Mouse (Mus musculus) liver, embryonic 12.5 days (tissue): ENCODE measurements around the gene Taz. TPM values are rescaled to one million over a fixed set of nuclear protein-coding genes. Genes with fewer than 3 reads are reported as not detected.

Source experiments
- ATAC-seq: fragments of 200-750 bp; cut with Nextera tagmentation; 2 replicates; pipeline ENCODE4 v1.8.0; 2017; ENCODE audit warnings: moderate number of reproducible peaks, mild to moderate bottlenecking, moderate library complexity
- H3K27ac ChIP-seq: fragments of 300-500 bp; sonication (generic); 2 replicates; pipeline ENCODE4 v1.5.1; 2016; ENCODE audit warnings: mild to moderate bottlenecking
- H3K27me3 ChIP-seq: fragments of 300-500 bp; sonication (generic); replicated peaks from 2 replicates; pipeline ENCODE4 v1.6.1; 2016; ENCODE audit warnings: mild to moderate bottlenecking, moderate library complexity
- H3K36me3 ChIP-seq: fragments of 300-500 bp; sonication (generic); 2 replicates; pipeline ENCODE4 v1.6.1; 2016; ENCODE audit warnings: mild to moderate bottlenecking, moderate library complexity
- H3K4me1 ChIP-seq: fragments of 300-500 bp; sonication (generic); 2 replicates; pipeline ENCODE4 v1.6.1; 2016
- H3K4me2 ChIP-seq: fragments of 300-500 bp; sonication (generic); 2 replicates; pipeline ENCODE4 v1.6.1; 2016; ENCODE audit warnings: mild to moderate bottlenecking, moderate library complexity
- H3K4me3 ChIP-seq: fragments of 300-500 bp; sonication (generic); 2 replicates; pipeline ENCODE4 v1.5.1; 2016; ENCODE audit warnings: mild to moderate bottlenecking, moderate library complexity
- H3K9ac ChIP-seq: fragments of 300-500 bp; sonication (generic); 2 replicates; pipeline ENCODE4 v1.6.1; 2016; ENCODE audit warnings: mild to moderate bottlenecking, moderate library complexity
- H3K9me3 ChIP-seq: fragments of 300-500 bp; sonication (generic); replicated peaks from 2 replicates; pipeline ENCODE4 v1.6.1; 2016; ENCODE audit warnings: mild to moderate bottlenecking, moderate library complexity
- WGBS: fragments of 180-500 bp; shearing (Covaris S2); methylation state at CpG from one replicate; pipeline ENCODE4 v1.1.7; 2016; ENCODE audit not compliant: insufficient replicate concordance; 5-methylcytosine and 5-hydroxymethylcytosine counted together
- polyA plus RNA-seq: library from polyadenylated mRNA; unstranded; fragments of >200 nt; fragmentation: Nextera tagmentation; extraction: Ambion mirVana; gene quantifications from 2 replicates; pipeline ENCODE4 v1.2.1, GENCODE M21; 2016

The Taz gene
- 33.4 and 36.5 TPM in 2 replicates for polyA plus RNA-seq

DNA sequence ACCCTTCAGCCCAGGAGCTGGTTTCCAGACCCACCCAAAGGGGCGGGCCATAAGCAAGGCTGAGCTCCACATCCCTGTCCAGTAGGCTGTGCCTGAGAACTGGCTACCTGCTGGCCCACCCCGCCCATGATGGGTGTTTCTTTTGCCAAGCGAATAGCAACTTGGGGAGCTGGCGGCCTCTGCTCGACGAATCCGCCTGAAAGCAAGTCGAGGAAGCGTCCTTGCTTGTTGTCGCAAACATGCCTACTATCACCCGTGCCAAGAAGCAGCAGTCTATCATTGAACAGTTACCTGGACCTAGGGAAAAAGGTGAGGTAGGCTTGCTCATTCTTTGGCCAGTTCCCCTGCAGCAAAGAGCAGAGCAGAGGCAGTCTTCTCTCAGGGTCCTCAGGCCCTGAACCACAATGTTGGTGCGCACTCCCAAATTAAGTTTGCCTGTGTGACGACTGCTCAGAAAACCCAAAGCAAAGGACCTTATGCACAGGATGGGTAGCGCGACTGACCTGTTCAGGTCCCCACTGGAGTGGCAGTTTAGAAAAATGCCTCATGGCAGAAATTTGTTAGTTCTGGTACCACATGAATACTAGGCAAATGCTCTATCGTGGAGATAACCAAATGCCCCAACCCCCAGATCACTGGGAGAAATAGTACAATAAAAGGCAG, at the start of gene Taz, which contains the start of gene Dnase1l1:
Gene Taz, plus strand, starts transcription at position 181 of the 663 bp plus-strand sequence.
Gene Dnase1l1, minus strand, starts transcription at position 606 of the 663 bp plus-strand sequence.
- peak; percentile 97 for ATAC-seq
- Histone ChIP-seq H3K4me1 (peaks cover 34% of the 10 kb centered on the region), H3K27ac (peak within 1 kb of the TSS; percentile 95), H3K9ac (peak within 1 kb of the TSS; percentile 76), H3K9me3 (no peaks in the 10 kb centered on the region), H3K27me3 (no peaks in the 10 kb centered on the region), H3K4me2 (peak within 1 kb of the TSS; percentile 85), H3K36me3 (peaks cover 10% of the 10 kb centered on the region; the same call in 1 of the 2 replicates), H3K4me3 (peak within 1 kb of the TSS; percentile 71)
- WGBS: 6% methylated on average over 16 of the region's 16 CpGs

- H3K36me3 ChIP-seq: peaks cover 88% of the 10 kb centered on the region
- no peak overlapping the region for H3K27ac ChIP-seq
- H3K27me3 ChIP-seq: no peaks in the 10 kb centered on the region
- H3K4me3 ChIP-seq: no peak overlapping the region
- no peaks in the 10 kb centered on the region for H3K4me1 ChIP-seq
- H3K4me2 ChIP-seq: no peak overlapping the region
- WGBS: 84% methylated on average over 5 of the region's 5 CpGs
- H3K9me3 ChIP-seq: no peaks in the 10 kb centered on the region
- H3K9ac ChIP-seq: no peak overlapping the region
- no peak for ATAC-seq
Measured at GRCm38 (mm10) chrX:74233196-74233595, 48.5 kb upstream of the Taz start.

- Histone ChIP-seq H3K9ac (no peak overlapping the region), H3K27ac (no peak overlapping the region), H3K9me3 (no peaks in the 10 kb centered on the region), H3K36me3 (peaks cover 73% of the 10 kb centered on the region), H3K4me2 (no peak overlapping the region), H3K4me3 (no peak overlapping the region), H3K27me3 (no peaks in the 10 kb centered on the region), H3K4me1 (peaks cover 25% of the 10 kb centered on the region)
- 89% methylated on average over 4 of the region's 4 CpGs for WGBS
- ATAC-seq: no peak
Measured at GRCm38 (mm10) chrX:74240332-74240731, 41.4 kb upstream of the Taz start.

GRCm38 (mm10) chrX:74243396-74243795, 38.3 kb upstream of the Taz start:
- WGBS: 56% methylated on average over 2 of the region's 2 CpGs
- Histone ChIP-seq H3K27ac (peak overlapping the region; percentile 45; the same call in 1 of the 2 replicates), H3K27me3 (no peaks in the 10 kb centered on the region), H3K4me2 (peak overlapping the region; percentile 85), H3K36me3 (peaks cover 48% of the 10 kb centered on the region), H3K4me3 (no peak overlapping the region), H3K9me3 (no peaks in the 10 kb centered on the region), H3K4me1 (peaks cover 32% of the 10 kb centered on the region), H3K9ac (peak overlapping the region; percentile 31; the same call in 1 of the 2 replicates)
- ATAC-seq: no peak

DNA sequence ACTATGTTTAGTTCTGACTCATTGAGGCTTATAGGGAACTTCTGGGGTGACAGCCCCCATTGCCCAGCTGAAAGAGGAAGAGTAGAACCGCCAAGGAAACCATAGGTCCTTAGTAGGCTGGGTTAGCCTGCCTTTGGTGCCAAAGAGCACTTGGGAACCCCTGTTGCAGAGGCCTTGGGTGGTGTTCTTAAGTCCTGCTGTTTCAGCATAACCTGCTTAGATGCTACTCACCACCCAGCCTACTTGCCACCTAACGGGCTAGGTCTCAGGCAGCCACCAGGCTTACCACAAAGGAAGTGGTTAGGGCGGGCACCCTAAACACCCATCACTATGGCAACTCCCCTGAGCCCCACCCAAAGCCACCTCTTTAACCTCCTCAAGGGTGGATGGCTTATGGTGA, 37.9 kb upstream of the Taz start:
- peak overlapping the region; percentile 85 for H3K4me2 ChIP-seq
- no peaks in the 10 kb centered on the region for H3K27me3 ChIP-seq
- ATAC-seq: peak; percentile 66
- no peaks in the 10 kb centered on the region for H3K9me3 ChIP-seq
- H3K27ac ChIP-seq: peak overlapping the region; percentile 45
- 7% methylated on average over 3 of the region's 3 CpGs for WGBS
- H3K9ac ChIP-seq: peak overlapping the region; percentile 31; the same call in 1 of the 2 replicates
- peak overlapping the region; percentile 61 for H3K4me3 ChIP-seq
- peaks cover 44% of the 10 kb centered on the region for H3K36me3 ChIP-seq
- H3K4me1 ChIP-seq: peaks cover 34% of the 10 kb centered on the region

- H3K9me3 ChIP-seq: no peaks in the 10 kb centered on the region
- H3K9ac ChIP-seq: peak overlapping the region; percentile 67
- no peak for ATAC-seq
- peaks cover 43% of the 10 kb centered on the region for H3K4me1 ChIP-seq
- H3K4me2 ChIP-seq: peak overlapping the region; percentile 85
- H3K36me3 ChIP-seq: peaks cover 35% of the 10 kb centered on the region
- H3K4me3 ChIP-seq: peak overlapping the region; percentile 61
- 22% methylated on average over 1 of the region's 3 CpGs for WGBS
- peaks cover 7% of the 10 kb centered on the region; the same call in 1 of the 2 replicates for H3K27me3 ChIP-seq
- H3K27ac ChIP-seq: peak overlapping the region; percentile 75; the same call in 1 of the 2 replicates
Measured at GRCm38 (mm10) chrX:74244614-74245083, 37.1 kb upstream of the Taz start.

GRCm38 (mm10) chrX:74245107-74245506, 36.6 kb upstream of the Taz start:
- H3K4me2 ChIP-seq: peak overlapping the region; percentile 85
- H3K9me3 ChIP-seq: no peaks in the 10 kb centered on the region
- H3K4me3 ChIP-seq: peak overlapping the region; percentile 61
- peak overlapping the region; percentile 75 for H3K27ac ChIP-seq
- ATAC-seq: no peak
- 15% methylated on average over 1 of the region's 1 CpGs for WGBS
- peaks cover 46% of the 10 kb centered on the region for H3K4me1 ChIP-seq
- H3K27me3 ChIP-seq: peaks cover 11% of the 10 kb centered on the region; the same call in 1 of the 2 replicates
- H3K36me3 ChIP-seq: peaks cover 31% of the 10 kb centered on the region
- peak overlapping the region; percentile 67 for H3K9ac ChIP-seq

GRCm38 (mm10) chrX:74245687-74246086, 36.0 kb upstream of the Taz start:
- peaks cover 46% of the 10 kb centered on the region for H3K4me1 ChIP-seq
- H3K4me2 ChIP-seq: peak overlapping the region; percentile 85
- peaks cover 14% of the 10 kb centered on the region for H3K27me3 ChIP-seq
- peak overlapping the region; percentile 75 for H3K27ac ChIP-seq
- H3K36me3 ChIP-seq: peaks cover 25% of the 10 kb centered on the region
- 17% methylated on average over 21 of the region's 21 CpGs for WGBS
- peak overlapping the region; percentile 61 for H3K4me3 ChIP-seq
- peak; percentile 53 for ATAC-seq
- H3K9me3 ChIP-seq: no peaks in the 10 kb centered on the region
- peak overlapping the region; percentile 67 for H3K9ac ChIP-seq

DNA sequence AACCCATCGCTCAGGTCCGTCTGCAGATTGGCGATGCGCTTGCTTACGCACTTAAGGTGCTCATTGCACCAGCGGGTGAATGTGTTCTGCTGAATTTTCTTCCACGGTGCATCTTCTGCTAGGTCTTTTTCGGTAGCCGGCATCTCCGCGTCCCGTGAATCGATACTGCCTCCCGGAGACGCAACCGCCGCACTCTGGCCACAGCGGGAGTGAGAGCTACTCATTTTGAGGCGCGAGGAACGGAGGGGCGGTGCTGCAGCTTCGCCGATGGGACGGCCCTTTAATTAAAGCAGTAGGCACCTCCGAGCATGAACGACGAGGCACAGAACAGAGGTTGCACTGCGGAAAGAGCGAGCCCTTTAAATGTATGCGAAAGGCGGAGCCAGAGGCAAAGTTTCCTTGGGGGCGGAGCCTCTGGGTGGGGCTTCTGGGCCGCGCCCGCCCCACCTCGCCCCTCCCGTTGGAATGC, 35.5 kb upstream of the Taz start:
- peaks cover 19% of the 10 kb centered on the region for H3K27me3 ChIP-seq
- 10% methylated on average over 38 of the region's 38 CpGs for WGBS
- H3K9ac ChIP-seq: peak overlapping the region; percentile 67
- peak; percentile 85 for ATAC-seq
- peaks cover 46% of the 10 kb centered on the region for H3K4me1 ChIP-seq
- H3K4me3 ChIP-seq: peak overlapping the region; percentile 61
- peak overlapping the region; percentile 85 for H3K4me2 ChIP-seq
- H3K27ac ChIP-seq: peak overlapping the region; percentile 75
- H3K9me3 ChIP-seq: no peaks in the 10 kb centered on the region
- H3K36me3 ChIP-seq: peaks cover 19% of the 10 kb centered on the region

- Histone ChIP-seq H3K4me3 (peak overlapping the region; percentile 61), H3K27ac (peak overlapping the region; percentile 70), H3K4me1 (peaks cover 46% of the 10 kb centered on the region), H3K27me3 (peaks cover 19% of the 10 kb centered on the region), H3K4me2 (peak overlapping the region; percentile 85), H3K9ac (peak overlapping the region; percentile 67), H3K36me3 (peaks cover 15% of the 10 kb centered on the region), H3K9me3 (no peaks in the 10 kb centered on the region)
- peak; percentile 23 for ATAC-seq
- 10% methylated on average over 15 of the region's 15 CpGs for WGBS
Measured at GRCm38 (mm10) chrX:74246693-74247092, 35.0 kb upstream of the Taz start.

DNA sequence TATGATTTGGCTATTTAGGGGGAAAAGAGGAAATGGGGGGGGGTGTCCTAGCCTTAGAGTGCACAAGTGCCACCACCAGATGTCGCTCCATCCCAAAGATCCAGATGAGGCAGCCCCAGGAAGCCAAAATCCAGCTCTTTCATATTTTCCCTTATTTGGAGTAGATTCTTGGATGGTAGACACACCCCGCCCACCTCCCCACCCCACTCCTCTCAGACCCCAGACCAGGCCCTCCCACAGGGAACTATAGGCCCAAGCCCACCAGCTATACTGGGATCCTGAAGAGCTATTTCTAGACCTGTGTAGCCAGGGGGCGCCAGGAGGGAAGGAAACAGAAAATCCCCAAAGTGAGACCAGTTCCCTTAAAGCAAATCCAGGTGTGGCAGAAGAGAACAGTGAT, 33.1 kb upstream of the Taz start:
- H3K4me3 ChIP-seq: 0 out of 2 replicates have a peak overlapping the region, but pooled peaks have one; percentile 46
- no peak overlapping the region for H3K9ac ChIP-seq
- no peak for ATAC-seq
- H3K9me3 ChIP-seq: no peaks in the 10 kb centered on the region
- peaks cover 19% of the 10 kb centered on the region for H3K27me3 ChIP-seq
- H3K4me1 ChIP-seq: peaks cover 38% of the 10 kb centered on the region
- 11% methylated on average over 3 of the region's 3 CpGs for WGBS
- H3K4me2 ChIP-seq: peak overlapping the region; percentile 72
- H3K27ac ChIP-seq: no peak overlapping the region
- H3K36me3 ChIP-seq: no peaks in the 10 kb centered on the region

DNA sequence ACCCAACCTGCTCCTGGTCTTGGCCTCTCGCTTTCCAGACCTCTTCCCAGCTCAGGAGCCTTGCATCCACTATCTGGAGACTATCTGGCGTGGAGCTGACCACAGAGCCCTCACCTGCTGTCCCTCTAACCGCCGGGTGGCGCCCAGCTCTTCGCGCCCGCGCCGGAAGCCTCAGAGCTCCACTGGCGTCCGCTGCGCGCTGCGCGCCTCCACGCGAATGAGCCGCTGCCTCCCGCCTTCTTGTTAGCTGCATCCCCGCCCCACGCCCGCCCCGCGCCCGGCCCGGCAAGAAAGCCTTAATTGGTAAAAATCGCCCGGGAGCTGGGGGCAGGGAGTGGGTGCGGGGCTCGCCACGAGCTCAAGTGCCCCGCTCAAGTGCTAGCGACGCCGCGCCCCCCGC, 32.1 kb upstream of the Taz start, which contains the start of gene Flna:
Gene Flna, minus strand, starts transcription at position 206 of the 400 bp plus-strand sequence.
- Histone ChIP-seq H3K4me3 (peak within 1 kb of the TSS; percentile 46), H3K36me3 (no peaks in the 10 kb centered on the region), H3K9me3 (no peaks in the 10 kb centered on the region), H3K9ac (peak within 1 kb of the TSS; percentile 59), H3K27ac (no peak within 1 kb of the TSS), H3K4me2 (peak within 1 kb of the TSS; percentile 72), H3K4me1 (peaks cover 29% of the 10 kb centered on the region), H3K27me3 (peaks cover 19% of the 10 kb centered on the region)
- WGBS: 7% methylated on average over 37 of the region's 38 CpGs
- no peak for ATAC-seq
